Mouse (Mus musculus): Measurements from ENCODE around the gene Tmem189. TPM values are rescaled to one million over a fixed set of nuclear protein-coding genes. Genes with fewer than 3 reads are reported as not detected.

Gene Tmem189
- polyA plus RNA-seq, 1 experiment from 2014 or later: 31.9 TPM

DNA sequence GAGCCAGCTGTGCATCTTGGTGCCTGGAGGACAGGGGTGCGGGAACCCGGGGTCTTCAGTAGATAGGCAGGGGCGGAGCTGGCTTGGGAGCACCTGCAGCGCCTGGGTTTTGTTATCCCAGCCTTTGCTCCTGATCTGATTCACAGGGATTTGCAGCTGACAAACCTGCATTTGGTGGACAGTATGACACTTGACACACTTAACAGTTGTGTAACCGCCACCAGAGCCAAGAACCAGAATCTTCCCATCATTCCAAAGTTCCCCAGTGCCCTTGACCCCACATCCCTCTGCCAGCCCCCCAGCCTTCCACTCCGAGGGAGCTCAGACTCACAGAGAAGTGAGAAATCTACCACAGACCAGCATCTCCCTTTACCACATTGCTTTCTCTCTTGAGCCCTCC is 32.9 kb upstream of the Tmem189 start:
- no peak for DNase-seq (ENCODE audit: low spot score)
- H3K4me3 ChIP-seq (ENCODE audit: low read depth, low read length): no peak overlapping the region
- 62% methylated on average over 6 of the region's 6 CpGs for WGBS
- ATAC-seq (replicated peaks; ENCODE audit: insufficient number of reproducible peaks, low FRiP score, low TSS enrichment, low read depth): no peak
- no peak overlapping the region for H3K4me2 ChIP-seq (ENCODE audit: low read depth, low read length)
- H3K4me1 ChIP-seq (ENCODE audit: control insufficient read depth, insufficient read depth, low read length): no peaks in the 10 kb centered on the region
- no peaks in the 10 kb centered on the region for H3K27me3 ChIP-seq (ENCODE audit: control insufficient read depth, insufficient read depth, low read length)
- no peaks in the 10 kb centered on the region for H3K9me3 ChIP-seq (replicated peaks; ENCODE audit: control insufficient read depth, low read length)
- no peak overlapping the region for H3K27ac ChIP-seq (replicated peaks; ENCODE audit: low read depth, low read length)
- H3K36me3 ChIP-seq (replicated peaks; ENCODE audit: control insufficient read depth, insufficient read depth, low read depth, low read length): no peaks in the 10 kb centered on the region; the same call in 1 of the 2 replicates
- no peak overlapping the region for H3K9ac ChIP-seq (replicated peaks; ENCODE audit: low read length)

DNA sequence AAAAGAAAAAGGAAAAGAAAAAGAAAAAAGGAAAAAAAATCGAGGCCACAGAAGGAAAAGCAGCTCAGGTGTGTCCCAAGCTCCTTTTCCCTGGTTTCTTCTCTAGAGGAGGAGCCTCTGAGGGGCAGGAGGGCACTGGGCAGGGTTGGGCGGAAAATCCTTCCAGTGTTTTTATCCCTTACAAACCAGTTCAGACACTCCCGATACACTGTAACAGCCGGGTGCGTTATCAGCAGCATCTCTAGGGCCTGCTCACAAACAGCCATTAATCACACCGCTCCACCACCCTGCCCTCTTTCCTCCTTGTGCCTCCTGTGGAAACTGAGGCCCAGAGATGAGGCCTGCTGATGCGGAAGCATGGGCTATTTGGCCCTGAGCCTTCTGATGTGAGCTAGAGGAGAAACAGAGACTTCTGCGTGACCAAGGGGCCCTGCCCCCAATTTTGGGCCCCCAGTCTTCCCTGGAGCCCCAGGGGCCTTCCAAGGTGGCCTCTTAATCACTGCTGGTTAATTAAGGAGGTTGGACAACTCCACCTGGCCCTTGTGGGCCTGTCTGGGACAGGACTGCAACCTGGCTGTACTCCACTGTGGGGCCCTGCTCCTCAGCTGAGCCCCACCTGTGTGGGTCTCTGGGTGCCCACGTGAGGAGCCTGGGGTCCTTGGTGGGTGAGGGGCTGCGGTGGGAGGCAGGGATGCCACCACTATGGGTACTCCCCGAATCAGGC is 31.7 kb upstream of the Tmem189 start:
- Histone ChIP-seq H3K9ac (replicated peaks; ENCODE audit: low read length) (no peak overlapping the region), H3K27me3 (ENCODE audit: control insufficient read depth, insufficient read depth, low read length) (no peaks in the 10 kb centered on the region), H3K9me3 (replicated peaks; ENCODE audit: control insufficient read depth, low read length) (no peaks in the 10 kb centered on the region), H3K36me3 (replicated peaks; ENCODE audit: control insufficient read depth, insufficient read depth, low read depth, low read length) (no peaks in the 10 kb centered on the region; the same call in 1 of the 2 replicates), H3K4me3 (ENCODE audit: low read depth, low read length) (no peak overlapping the region), H3K4me1 (ENCODE audit: control insufficient read depth, insufficient read depth, low read length) (no peaks in the 10 kb centered on the region), H3K27ac (replicated peaks; ENCODE audit: low read depth, low read length) (no peak overlapping the region), H3K4me2 (ENCODE audit: low read depth, low read length) (no peak overlapping the region)
- DNase-seq (ENCODE audit: low spot score): no peak
- WGBS: 79% methylated on average over 11 of the region's 11 CpGs
- ATAC-seq (replicated peaks; ENCODE audit: insufficient number of reproducible peaks, low FRiP score, low TSS enrichment, low read depth): no peak

DNA sequence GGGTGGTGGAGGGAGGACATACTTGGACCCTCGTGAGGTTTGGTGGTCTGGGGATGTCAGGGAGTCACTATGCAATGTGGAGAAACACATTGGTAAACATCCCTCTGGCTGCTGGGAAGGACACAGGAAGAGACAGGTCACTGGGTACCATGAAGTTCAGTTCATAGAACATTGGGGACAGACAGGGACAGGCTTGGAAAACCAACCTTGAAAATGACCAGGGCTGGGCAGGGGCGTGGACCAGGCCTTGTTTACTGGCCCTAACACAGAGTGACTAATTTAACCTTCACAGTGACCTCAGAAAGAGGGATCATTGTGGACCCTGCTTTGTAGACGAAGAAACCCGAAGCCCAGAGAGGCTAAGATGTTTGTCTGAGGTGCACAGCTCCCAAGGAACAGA is 29.9 kb upstream of the Tmem189 start:
- H3K4me3 ChIP-seq (ENCODE audit: low read depth, low read length): no peak overlapping the region
- H3K36me3 ChIP-seq (replicated peaks; ENCODE audit: control insufficient read depth, insufficient read depth, low read depth, low read length): no peaks in the 10 kb centered on the region; the same call in 1 of the 2 replicates
- H3K27ac ChIP-seq (replicated peaks; ENCODE audit: low read depth, low read length): no peak overlapping the region
- H3K27me3 ChIP-seq (ENCODE audit: control insufficient read depth, insufficient read depth, low read length): no peaks in the 10 kb centered on the region
- H3K9me3 ChIP-seq (replicated peaks; ENCODE audit: control insufficient read depth, low read length): no peaks in the 10 kb centered on the region
- DNase-seq (ENCODE audit: low spot score): no peak
- no peaks in the 10 kb centered on the region for H3K4me1 ChIP-seq (ENCODE audit: control insufficient read depth, insufficient read depth, low read length)
- no peak overlapping the region for H3K4me2 ChIP-seq (ENCODE audit: low read depth, low read length)
- no peak for ATAC-seq (replicated peaks; ENCODE audit: insufficient number of reproducible peaks, low FRiP score, low TSS enrichment, low read depth)
- no peak overlapping the region for H3K9ac ChIP-seq (replicated peaks; ENCODE audit: low read length)
- 73% methylated on average over 4 of the region's 4 CpGs for WGBS

DNA sequence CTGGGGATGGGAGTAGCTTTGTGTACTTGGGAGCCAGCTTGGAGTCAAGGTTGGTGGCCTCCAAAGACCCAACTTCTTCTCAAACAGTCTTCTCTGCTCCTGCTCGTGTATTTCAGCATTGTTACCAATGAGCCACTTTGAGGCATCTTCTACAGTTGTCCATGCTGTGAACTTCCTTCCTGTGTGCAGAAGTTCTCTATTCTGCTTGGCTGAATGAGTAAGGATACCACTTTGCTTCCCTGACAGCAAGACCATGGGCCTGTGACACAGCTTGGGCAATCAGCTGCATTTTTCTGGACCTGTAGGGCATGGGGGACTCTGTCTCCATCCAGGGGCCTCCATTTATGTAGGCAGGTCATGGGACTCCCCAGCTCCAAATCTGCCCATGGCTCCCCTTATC is 27.6 kb upstream of the Tmem189 start:
- H3K4me1 ChIP-seq (ENCODE audit: control insufficient read depth, insufficient read depth, low read length): no peaks in the 10 kb centered on the region
- no peak overlapping the region for H3K4me2 ChIP-seq (ENCODE audit: low read depth, low read length)
- no peaks in the 10 kb centered on the region for H3K27me3 ChIP-seq (ENCODE audit: control insufficient read depth, insufficient read depth, low read length)
- no peak for DNase-seq (ENCODE audit: low spot score)
- 60% methylated on average over 1 of the region's 1 CpGs for WGBS
- ATAC-seq (replicated peaks; ENCODE audit: insufficient number of reproducible peaks, low FRiP score, low TSS enrichment, low read depth): no peak
- no peaks in the 10 kb centered on the region for H3K9me3 ChIP-seq (replicated peaks; ENCODE audit: control insufficient read depth, low read length)
- no peak overlapping the region for H3K27ac ChIP-seq (replicated peaks; ENCODE audit: low read depth, low read length)
- H3K36me3 ChIP-seq (replicated peaks; ENCODE audit: control insufficient read depth, insufficient read depth, low read depth, low read length): no peaks in the 10 kb centered on the region; the same call in 1 of the 2 replicates
- no peak overlapping the region for H3K9ac ChIP-seq (replicated peaks; ENCODE audit: low read length)
- no peak overlapping the region for H3K4me3 ChIP-seq (ENCODE audit: low read depth, low read length)

- Histone ChIP-seq H3K9me3 (replicated peaks; ENCODE audit: control insufficient read depth, low read length) (no peaks in the 10 kb centered on the region), H3K36me3 (replicated peaks; ENCODE audit: control insufficient read depth, insufficient read depth, low read depth, low read length) (no peaks in the 10 kb centered on the region), H3K9ac (replicated peaks; ENCODE audit: low read length) (no peak overlapping the region), H3K4me2 (ENCODE audit: low read depth, low read length) (no peak overlapping the region), H3K27me3 (ENCODE audit: control insufficient read depth, insufficient read depth, low read length) (no peaks in the 10 kb centered on the region), H3K4me1 (ENCODE audit: control insufficient read depth, insufficient read depth, low read length) (no peaks in the 10 kb centered on the region), H3K4me3 (ENCODE audit: low read depth, low read length) (no peak overlapping the region), H3K27ac (replicated peaks; ENCODE audit: low read depth, low read length) (no peak overlapping the region)
- DNase-seq (ENCODE audit: low spot score) (no peak), ATAC-seq (replicated peaks; ENCODE audit: insufficient number of reproducible peaks, low FRiP score, low TSS enrichment, low read depth) (no peak)
- 75% methylated on average over 6 of the region's 6 CpGs for WGBS
Measured at GRCm38 (mm10) chr2:167715008-167715407, 25.4 kb upstream of the Tmem189 start.

DNA sequence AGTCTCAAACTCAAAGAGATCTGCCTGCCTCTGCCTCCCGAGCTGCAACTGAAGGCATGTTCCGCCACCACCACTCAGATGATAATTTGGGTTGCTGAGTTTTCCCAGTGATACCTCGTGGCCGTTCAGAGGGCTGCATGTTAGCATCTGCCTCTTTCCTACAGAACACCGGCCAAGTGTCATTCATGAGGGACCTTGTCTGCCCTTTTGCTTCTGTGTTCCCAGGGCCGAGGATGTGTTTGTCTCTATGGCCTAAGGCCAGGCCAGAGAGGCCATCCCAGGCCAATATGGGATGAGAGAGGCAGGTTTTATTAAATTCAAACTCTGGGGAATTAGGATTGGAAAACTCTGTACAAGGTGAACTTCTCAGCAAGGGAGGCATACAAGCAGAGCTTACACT is 24.7 kb upstream of the Tmem189 start:
- H3K36me3 ChIP-seq (replicated peaks; ENCODE audit: control insufficient read depth, insufficient read depth, low read depth, low read length): no peaks in the 10 kb centered on the region
- H3K27me3 ChIP-seq (ENCODE audit: control insufficient read depth, insufficient read depth, low read length): no peaks in the 10 kb centered on the region
- no peaks in the 10 kb centered on the region for H3K4me1 ChIP-seq (ENCODE audit: control insufficient read depth, insufficient read depth, low read length)
- no peak overlapping the region for H3K9ac ChIP-seq (replicated peaks; ENCODE audit: low read length)
- no peak overlapping the region for H3K4me3 ChIP-seq (ENCODE audit: low read depth, low read length)
- WGBS: 85% methylated on average over 6 of the region's 6 CpGs
- H3K4me2 ChIP-seq (ENCODE audit: low read depth, low read length): no peak overlapping the region
- H3K27ac ChIP-seq (replicated peaks; ENCODE audit: low read depth, low read length): no peak overlapping the region
- ATAC-seq (replicated peaks; ENCODE audit: insufficient number of reproducible peaks, low FRiP score, low TSS enrichment, low read depth): no peak
- DNase-seq (ENCODE audit: low spot score): no peak
- no peaks in the 10 kb centered on the region for H3K9me3 ChIP-seq (replicated peaks; ENCODE audit: control insufficient read depth, low read length)

- H3K9me3 ChIP-seq (replicated peaks; ENCODE audit: control insufficient read depth, low read length): no peaks in the 10 kb centered on the region
- 67% methylated on average over 16 of the region's 23 CpGs for WGBS
- H3K27me3 ChIP-seq (ENCODE audit: control insufficient read depth, insufficient read depth, low read length): no peaks in the 10 kb centered on the region
- no peak overlapping the region for H3K9ac ChIP-seq (replicated peaks; ENCODE audit: low read length)
- no peak overlapping the region for H3K27ac ChIP-seq (replicated peaks; ENCODE audit: low read depth, low read length)
- DNase-seq (ENCODE audit: low spot score) (no peak), ATAC-seq (replicated peaks; ENCODE audit: insufficient number of reproducible peaks, low FRiP score, low TSS enrichment, low read depth) (no peak)
- H3K4me2 ChIP-seq (ENCODE audit: low read depth, low read length): no peak overlapping the region
- H3K4me1 ChIP-seq (ENCODE audit: control insufficient read depth, insufficient read depth, low read length): no peaks in the 10 kb centered on the region
- H3K4me3 ChIP-seq (ENCODE audit: low read depth, low read length): no peak overlapping the region
- H3K36me3 ChIP-seq (replicated peaks; ENCODE audit: control insufficient read depth, insufficient read depth, low read depth, low read length): no peaks in the 10 kb centered on the region
Measured at GRCm38 (mm10) chr2:167712872-167713821, 23.5 kb upstream of the Tmem189 start.

DNA sequence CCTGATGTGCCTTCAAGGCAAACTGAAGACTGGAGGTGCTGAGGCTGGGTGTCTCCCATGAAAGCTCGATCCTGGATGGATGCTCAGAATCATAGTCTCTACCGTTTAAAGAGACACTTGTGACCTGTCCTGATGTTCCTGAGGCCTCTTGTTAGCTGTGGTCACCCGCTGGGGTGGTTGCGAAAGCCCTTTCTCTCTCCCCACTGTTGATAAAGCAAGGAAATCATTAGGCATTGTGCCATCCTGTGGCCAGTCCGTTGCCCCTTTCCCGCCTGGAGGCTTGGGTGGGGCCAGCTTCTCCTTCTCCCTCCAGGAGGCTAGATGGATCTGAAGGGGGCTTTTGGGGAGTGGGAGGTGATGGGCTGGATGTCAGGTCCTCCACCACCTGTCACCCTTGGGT is 21.0 kb upstream of the Tmem189 start:
- no peak overlapping the region for H3K27ac ChIP-seq (replicated peaks; ENCODE audit: low read depth, low read length)
- H3K9me3 ChIP-seq (replicated peaks; ENCODE audit: control insufficient read depth, low read length): no peaks in the 10 kb centered on the region
- no peak for DNase-seq (ENCODE audit: low spot score)
- ATAC-seq (replicated peaks; ENCODE audit: insufficient number of reproducible peaks, low FRiP score, low TSS enrichment, low read depth): no peak
- H3K27me3 ChIP-seq (ENCODE audit: control insufficient read depth, insufficient read depth, low read length): no peaks in the 10 kb centered on the region
- WGBS: 66% methylated on average over 6 of the region's 6 CpGs
- H3K4me3 ChIP-seq (ENCODE audit: low read depth, low read length): no peak overlapping the region
- no peaks in the 10 kb centered on the region for H3K36me3 ChIP-seq (replicated peaks; ENCODE audit: control insufficient read depth, insufficient read depth, low read depth, low read length)
- no peak overlapping the region for H3K4me2 ChIP-seq (ENCODE audit: low read depth, low read length)
- no peak overlapping the region for H3K9ac ChIP-seq (replicated peaks; ENCODE audit: low read length)
- H3K4me1 ChIP-seq (ENCODE audit: control insufficient read depth, insufficient read depth, low read length): no peaks in the 10 kb centered on the region

Data from embryonic facial prominence, embryonic 11.5 days (tissue).